Mouse (Mus musculus) lung, postnatal 10 days (tissue): Measurements from ENCODE around the gene Rnf223.
A peak's percentile ranks its signal among the peaks of the same experiment; 100 is the strongest.
"Not testable (repeated sequence)": the region's sequence is repeated elsewhere in the genome, so short reads cannot be mapped to it uniquely, and the experiment has no call there.

ENCODE experiments used
- DNase-seq: peaks from one replicate; pipeline ENCODE4 v3.0.0; 2021

Gene Rnf223

DNA sequence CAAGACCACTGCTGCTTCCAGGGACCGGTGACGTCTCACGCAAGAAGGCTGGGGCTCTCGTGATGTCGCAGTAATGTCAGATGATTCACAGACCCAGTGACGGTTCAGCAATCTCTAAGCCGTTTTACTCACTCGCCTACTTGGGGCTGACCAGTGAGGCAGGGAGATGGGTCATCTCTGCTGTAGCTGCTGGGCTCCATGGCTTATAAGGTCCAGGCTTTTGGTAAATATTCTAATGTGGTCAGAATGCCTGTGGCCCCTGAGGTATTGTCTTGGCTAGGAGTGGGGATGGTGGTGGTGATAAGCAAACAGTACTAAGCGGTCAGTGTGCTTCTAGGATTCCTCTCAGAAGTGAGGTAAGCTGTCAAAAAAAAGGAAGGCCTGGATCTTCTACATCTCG is 627 bp downstream of the Rnf223 start:
- no peak for DNase-seq

DNA sequence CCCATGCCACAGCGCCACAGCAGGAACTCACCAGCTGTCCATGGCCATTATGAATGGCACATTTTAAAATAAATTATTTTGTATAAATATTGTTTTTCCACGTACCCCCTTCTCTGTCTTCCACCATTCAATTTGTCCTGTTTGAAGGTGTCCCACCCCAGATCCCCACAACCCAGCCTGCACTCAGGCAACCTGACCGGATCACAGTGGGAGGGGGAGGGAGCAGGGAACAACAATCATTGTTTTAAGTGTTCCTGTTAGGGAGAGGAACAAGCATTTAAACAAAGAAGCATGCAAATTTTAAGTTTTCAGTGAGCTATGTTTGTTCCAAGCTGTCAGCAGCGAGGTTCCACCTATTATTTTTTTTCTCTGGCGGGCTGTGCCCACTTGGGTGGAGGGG is 3.0 kb downstream of the Rnf223 start:
- DNase-seq, result peak; percentile 33

DNA sequence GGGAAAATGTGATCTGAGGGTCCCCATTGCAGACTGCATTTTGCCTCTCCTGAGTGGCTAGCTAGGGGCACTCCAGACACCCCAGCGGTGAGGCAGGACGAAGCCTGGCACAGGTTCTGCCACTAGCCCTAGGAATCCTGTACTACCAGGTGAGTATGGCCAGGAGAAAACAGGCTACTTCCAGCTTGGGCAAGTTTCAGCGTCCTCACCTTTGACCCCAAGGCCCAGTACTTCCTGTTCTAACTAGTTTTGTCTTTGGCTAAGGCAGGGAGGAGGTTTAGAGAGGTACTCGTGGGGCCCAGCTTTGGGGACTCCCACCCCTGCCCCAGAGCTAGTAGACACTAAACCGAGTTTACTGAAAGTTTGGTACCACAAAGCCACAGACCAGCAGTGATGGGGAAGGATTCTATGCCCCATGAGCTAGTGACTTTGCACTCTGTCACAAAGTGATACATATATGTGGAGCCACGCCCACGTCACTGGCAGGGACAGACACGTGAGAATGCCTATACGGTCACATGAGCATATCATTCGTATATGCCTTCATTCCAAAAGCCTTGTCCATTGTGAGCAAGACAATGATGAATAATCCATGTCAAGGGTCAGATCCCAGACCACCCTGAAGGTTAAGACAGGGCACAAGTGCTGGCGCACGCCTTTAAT is 3.8 kb downstream of the Rnf223 start:
- no peak for DNase-seq

DNA sequence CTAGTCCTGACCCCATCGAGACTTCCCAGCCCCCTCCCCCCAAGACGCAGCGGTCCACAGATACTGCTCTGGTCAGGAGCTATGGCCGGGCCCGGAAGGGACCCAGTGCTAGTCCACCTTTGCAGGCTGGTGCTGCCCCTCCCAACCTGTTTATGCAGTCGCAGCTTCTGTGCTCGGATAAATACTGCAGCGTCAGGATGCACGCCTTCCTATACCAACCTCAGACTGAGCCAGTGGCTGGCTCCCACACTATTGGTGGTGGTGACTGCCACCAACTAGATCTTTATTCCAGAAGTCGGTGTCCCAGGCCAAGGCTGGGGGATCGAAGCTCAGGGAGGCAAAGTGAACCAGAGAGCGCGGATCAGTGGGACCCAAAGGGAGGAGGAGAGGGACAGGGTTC is 4.8 kb downstream of the Rnf223 start:
- DNase-seq, result no peak

DNA sequence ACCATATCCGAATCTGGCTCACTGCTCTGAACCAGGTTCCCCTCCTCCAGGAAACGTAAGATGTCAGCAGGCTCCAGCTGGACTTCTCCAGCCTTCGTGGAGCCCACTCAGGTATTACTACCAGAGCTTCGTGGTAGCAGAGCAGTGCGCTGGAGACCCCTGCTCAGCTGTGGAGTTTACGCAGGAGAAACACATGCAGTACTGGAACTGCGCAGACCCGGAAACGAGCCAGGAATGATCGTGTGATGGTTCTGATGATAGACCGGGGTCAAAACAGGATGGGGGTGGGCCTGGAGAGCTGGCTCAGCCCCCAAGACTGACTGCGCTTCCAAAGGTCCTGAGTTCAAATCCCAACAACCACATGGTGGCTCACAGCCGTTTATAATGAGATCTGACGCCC is 5.5 kb downstream of the Rnf223 start:
- DNase-seq, result no peak

DNA sequence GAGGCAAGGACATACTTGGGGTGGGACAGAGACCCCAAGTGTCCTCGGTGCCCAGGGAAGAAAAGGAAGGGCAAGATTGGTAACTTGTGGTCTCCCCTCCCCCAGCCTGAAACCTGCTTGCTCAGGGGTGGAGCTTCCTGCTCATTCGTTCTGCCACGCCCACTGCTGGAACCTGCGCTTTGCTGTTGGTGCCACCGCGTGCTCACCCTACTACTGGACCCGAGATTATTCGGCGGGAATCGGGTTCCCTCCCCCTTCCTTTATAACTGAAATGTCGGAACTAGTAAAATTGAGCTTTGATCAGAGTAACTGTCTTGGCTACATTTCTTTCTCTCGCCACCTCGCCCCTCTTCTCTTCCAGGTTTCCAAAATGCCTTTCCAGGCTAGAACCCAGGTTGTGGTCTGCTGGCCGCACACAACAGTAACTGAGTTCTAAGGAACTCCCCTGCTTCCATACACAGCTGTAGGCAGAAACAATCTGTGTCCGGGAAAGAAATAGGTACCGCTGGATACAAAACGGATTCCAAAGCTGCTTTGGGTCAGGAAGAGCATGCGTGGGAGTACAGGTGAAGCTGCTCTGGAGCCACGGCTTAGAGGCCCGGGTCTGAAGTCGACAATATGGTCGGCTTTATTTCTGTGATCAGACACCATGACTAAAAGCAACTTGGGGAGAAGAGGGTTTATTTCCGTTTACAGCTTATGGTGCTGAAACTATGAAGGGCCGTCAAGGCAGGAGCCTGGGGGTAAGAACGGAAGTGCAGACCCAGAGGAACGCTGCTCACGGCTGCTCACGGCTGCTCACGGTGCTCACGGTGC is 6.2 kb downstream of the Rnf223 start:
- no peak for DNase-seq

DNA sequence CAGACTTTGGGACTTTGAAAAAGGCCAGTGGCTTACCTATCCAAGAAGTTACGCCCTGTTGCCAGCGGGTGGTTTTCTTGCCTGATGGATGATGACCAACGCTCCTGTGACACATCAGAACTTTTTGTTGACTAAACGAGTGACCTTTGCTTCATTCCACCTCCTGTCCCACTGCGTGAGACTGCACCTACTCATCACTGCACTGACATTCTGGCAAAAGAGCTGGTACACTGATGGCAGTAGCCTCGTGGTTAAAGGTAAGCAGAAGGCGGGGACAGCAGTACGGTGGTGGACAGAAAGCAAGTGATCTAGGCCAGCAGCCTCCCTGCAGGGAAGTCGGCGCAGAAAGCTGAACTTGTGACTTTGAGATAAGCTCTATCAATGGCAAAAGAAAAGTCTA is 20.6 kb downstream of the Rnf223 start:
- DNase-seq, result not testable (repeated sequence)

DNA sequence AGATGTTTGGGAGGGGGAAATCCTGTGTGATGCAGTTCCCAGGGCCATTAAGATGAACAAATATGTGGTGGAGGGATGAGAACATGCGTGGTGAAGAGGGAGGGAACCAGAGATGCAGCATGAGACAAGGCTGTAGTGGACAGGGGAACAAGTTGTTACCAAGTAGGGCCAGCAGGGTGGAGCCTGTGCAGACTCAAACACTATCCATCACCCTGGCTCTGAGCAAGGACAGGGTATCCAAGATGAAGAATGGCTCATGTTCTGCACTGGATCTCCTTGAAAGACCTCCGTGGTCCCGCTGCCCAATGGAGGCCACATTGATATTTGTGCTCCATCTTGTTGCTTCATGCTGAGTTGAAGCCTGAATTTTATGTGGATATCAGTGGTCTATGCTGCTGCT is 24.5 kb downstream of the Rnf223 start:
- DNase-seq, result no peak

DNA sequence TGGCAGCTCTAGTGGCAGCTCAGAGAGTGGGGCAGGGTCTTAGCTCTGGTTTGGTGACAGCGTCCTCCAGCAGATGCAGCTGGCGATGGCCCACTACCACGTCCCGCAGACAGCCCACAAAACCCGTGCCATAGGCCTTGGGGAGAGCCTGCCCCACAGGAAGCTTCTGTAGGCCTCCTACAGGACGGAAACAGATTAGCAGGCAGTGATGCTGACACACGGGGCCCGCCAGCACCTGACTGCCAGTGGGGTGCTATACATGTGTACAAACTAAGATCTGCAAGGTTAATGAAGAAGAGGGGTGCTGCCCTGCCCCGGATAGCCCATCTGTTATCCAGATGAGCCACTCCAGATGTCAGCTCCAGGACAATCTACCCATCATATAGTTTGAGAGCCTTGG is 36.2 kb downstream of the Rnf223 start:
- DNase-seq, result no peak

DNA sequence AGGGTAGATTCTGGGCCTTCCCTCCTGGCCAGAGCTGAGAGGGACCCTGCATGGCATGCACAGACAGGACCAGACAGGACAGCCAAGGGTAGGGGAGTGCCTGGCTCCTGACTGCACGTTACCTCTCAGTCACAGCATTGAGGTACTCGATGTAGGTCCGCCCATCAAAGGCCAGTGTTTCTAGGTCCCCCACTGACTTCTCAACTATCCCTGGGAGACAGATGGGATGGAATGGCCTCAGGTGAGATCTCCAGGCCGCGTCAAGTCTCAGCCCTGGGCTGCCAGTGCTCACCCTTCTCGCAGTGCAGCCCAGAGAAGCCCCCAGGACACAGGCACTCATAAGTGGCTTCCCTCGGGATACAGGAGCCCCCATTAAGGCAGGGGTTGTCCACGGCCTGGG is 38.3 kb downstream of the Rnf223 start:
- no peak for DNase-seq

DNA sequence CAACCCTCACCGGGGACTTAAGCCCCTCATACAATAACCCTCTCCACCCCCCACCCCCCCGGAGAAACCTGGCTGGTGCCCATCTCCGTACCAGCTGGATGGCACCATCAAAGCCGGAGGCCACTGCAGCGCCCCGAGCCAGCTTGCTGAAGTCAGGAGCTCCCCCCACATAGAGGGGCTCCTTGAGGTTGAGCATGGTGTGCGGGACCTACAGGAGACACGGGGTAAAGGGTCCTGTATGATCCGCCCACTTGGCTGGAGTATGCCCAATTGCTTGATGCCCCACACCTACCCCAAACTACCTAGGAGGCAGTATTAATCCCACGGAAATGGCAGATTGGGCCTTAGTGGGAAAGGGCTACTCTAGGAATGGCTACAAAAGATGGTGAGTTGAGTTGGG is 38.8 kb downstream of the Rnf223 start:
- no peak for DNase-seq

DNA sequence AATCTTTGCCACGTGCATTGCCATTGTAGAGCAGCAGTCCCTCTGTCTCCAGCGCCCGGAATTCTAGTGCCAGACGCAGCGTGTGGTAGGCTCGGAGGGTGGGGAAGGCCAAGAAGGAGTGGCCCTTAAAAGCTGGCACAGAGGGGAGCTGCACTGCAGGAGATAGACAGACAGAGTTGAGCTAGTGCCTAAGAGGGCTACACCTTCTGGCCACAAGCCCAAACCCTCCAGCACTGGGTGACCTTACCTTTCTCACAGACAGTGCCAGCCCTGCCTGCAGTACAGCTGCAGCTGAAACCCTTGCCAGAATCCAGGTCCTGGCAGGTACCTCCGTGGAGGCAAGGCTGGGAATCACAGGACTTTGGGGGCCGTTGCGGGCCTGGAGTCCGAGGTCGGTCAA is 41.5 kb downstream of the Rnf223 start:
- no peak for DNase-seq

DNA sequence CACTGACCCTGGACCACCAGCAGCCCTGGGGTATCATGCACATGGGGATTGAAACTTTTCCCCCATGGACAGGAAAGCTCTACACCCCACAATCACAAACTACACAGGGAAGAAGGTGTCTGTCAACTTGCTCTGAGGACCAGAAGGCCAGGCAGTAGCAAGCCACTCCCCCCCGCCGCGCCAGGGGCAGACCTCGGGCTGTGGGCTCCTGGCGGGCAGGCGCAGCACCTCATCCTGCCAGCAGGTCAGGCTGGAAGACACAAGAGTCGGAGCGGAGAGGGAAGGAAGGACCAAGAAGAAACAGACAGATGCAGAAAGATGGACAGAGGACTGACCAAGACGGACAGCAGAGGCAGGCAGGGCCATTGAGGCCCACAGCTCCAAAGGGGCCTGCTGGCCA is 47.3 kb downstream of the Rnf223 start:
- no peak for DNase-seq
